Mouse (Mus musculus) liver, adult 2 months (tissue): Measurements from ENCODE around the gene Hipk2.

Experiments
- CTCF ChIP-seq: fragments of 200-500 bp; IDR thresholded peaks from 2 replicates; pipeline ENCODE4 v1.5.1; 2011; ENCODE audit warnings: low read depth, low read length, control low read depth
- POLR2A ChIP-seq: fragments of 200-500 bp; IDR thresholded peaks from 2 replicates; pipeline ENCODE4 v1.6.1; 2011; ENCODE audit warnings: low read length, control low read depth; ENCODE audit not compliant: insufficient read depth; ENCODE audit errors: extremely low read depth

- TF ChIP-seq POLR2A (no peak), CTCF (no peak)
These were observed 198.3 kb downstream of the Hipk2 start for GRCm38 (mm10) chr6:38677629-38678028.
